8 mouse cellular contexts compared by ENCODE assay signal in the genomic region with DNA sequence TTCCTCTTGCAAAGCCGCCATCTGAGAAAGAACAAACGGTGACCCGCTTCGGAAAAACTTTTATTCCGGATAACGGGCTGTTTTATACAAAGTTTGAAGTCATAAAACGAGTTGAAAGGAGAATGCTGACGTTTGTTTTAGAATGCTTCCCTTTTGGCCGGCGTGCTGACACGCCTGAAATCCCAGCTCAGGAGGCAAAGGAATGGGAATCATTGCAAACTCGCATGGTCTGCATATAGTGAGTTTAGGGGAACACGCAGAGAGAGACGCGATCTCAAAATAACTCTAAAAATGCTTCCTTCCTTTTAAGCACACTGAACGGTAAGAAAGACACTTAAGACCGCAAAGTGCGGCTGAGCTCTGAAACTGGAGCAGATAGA. TPM values are rescaled to one million over a fixed set of nuclear protein-coding genes. Genes with fewer than 3 reads are reported as not detected.
DNase-seq lines count a peak whose midpoint lies in the region; ATAC-seq and TF ChIP-seq lines count a peak whose summit lies in the region.

No protein-coding gene starts in this region.

- peaks cover 9% of the 10 kb centered on the region for H3K4me1 ChIP-seq in heart, embryonic 12.5 days (replicated peaks)
- H3K4me1 ChIP-seq in ES-E14 (ENCODE audit: control insufficient read depth in 2 of 2, insufficient read depth in 2 of 2, low read length in 2 of 2, poor library complexity in 1 of 2), result peaks cover 0 to 4% of the 10 kb centered on the region in 2 experiments; a peak in 2 of 4 replicates
- peaks cover 23% of the 10 kb centered on the region for H3K4me1 ChIP-seq in forebrain, embryonic 13.5 days
- H3K4me1 ChIP-seq in liver, embryonic 11.5 days (replicated peaks; ENCODE audit: control insufficient read depth, insufficient read depth, low read length), result peaks cover 13% of the 10 kb centered on the region; the same call in 1 of the 2 replicates

- DNase-seq in heart, postnatal 10 days, result no peak
- DNase-seq in ES-E14 (ENCODE audit: low read depth, low spot score), result peak; percentile 41
- DNase-seq in liver, embryonic 11.5 days (ENCODE audit: low spot score), result no peak
- DNase-seq in urinary bladder, adult 2 months (ENCODE audit: low spot score), result no peak
- DNase-seq in frontal cortex, postnatal 10 days (ENCODE audit: low spot score in 2 of 2), result no peak
- no peak for DNase-seq in c-Kit-positive CD71-positive TER-119-positive erythroid progenitor cells, embryonic 14.5 days (ENCODE audit: low spot score)

- no peaks in the 10 kb centered on the region for H3K27me3 ChIP-seq in heart, embryonic 12.5 days (replicated peaks)
- no peaks in the 10 kb centered on the region for H3K27me3 ChIP-seq in forebrain, embryonic 13.5 days
- no peaks in the 10 kb centered on the region for H3K27me3 ChIP-seq in liver, embryonic 11.5 days (replicated peaks; ENCODE audit: control insufficient read depth, insufficient read depth, low read length)

- peak overlapping the region; percentile 79 for H3K4me2 ChIP-seq in heart, embryonic 12.5 days
- peak overlapping the region; percentile 90 for H3K4me2 ChIP-seq in forebrain, embryonic 13.5 days
- H3K4me2 ChIP-seq in liver, embryonic 11.5 days, result peak overlapping the region; percentile 77

- H3K9ac ChIP-seq in heart, embryonic 12.5 days, result peak overlapping the region; percentile 97
- H3K9ac ChIP-seq in ES-E14 (ENCODE audit: insufficient read depth, low read depth, low read length, poor library complexity, severe bottlenecking), result peak overlapping the region; percentile 92
- peak overlapping the region; percentile 98 for H3K9ac ChIP-seq in forebrain, embryonic 13.5 days
- peak overlapping the region; percentile 100 for H3K9ac ChIP-seq in liver, embryonic 11.5 days (ENCODE audit: low read depth, low read length)

- H3K4me3 ChIP-seq in heart, embryonic 12.5 days, result peak overlapping the region; percentile 84
- peak overlapping the region; percentile 78 to 91 for H3K4me3 ChIP-seq in ES-E14 (ENCODE audit: insufficient read depth in 1 of 2, low read depth in 1 of 2, low read length in 2 of 2, poor library complexity in 1 of 2, severe bottlenecking in 1 of 2)
- peak overlapping the region; percentile 93 for H3K4me3 ChIP-seq in forebrain, embryonic 13.5 days
- H3K4me3 ChIP-seq in liver, embryonic 11.5 days (ENCODE audit: low read depth, low read length), result peak overlapping the region; percentile 97

- no peaks in the 10 kb centered on the region for H3K9me3 ChIP-seq in heart, embryonic 12.5 days (replicated peaks)
- H3K9me3 ChIP-seq in ES-E14 (ENCODE audit: control insufficient read depth, insufficient read depth, low read depth, low read length), result no peaks in the 10 kb centered on the region
- no peaks in the 10 kb centered on the region for H3K9me3 ChIP-seq in forebrain, embryonic 13.5 days (replicated peaks)
- H3K9me3 ChIP-seq in liver, embryonic 11.5 days (ENCODE audit: control insufficient read depth, low read length), result no peaks in the 10 kb centered on the region

- H3K36me3 ChIP-seq in heart, embryonic 12.5 days, result peaks cover 2% of the 10 kb centered on the region; the same call in 1 of the 2 replicates
- 0 out of 2 replicates have a peak, but pooled peaks cover 4% of the 10 kb centered on the region for H3K36me3 ChIP-seq in ES-E14 (ENCODE audit: control insufficient read depth, insufficient read depth, low read length, poor library complexity, severe bottlenecking)
- H3K36me3 ChIP-seq in forebrain, embryonic 13.5 days (ENCODE audit: poor library complexity, severe bottlenecking), result no peaks in the 10 kb centered on the region
- H3K36me3 ChIP-seq in liver, embryonic 11.5 days (ENCODE audit: control insufficient read depth, insufficient read depth, low read length), result no peaks in the 10 kb centered on the region

- H3K27ac ChIP-seq in heart, embryonic 12.5 days (ENCODE audit: poor library complexity, severe bottlenecking), result peak overlapping the region; percentile 98
- peak overlapping the region; percentile 94 for H3K27ac ChIP-seq in ES-E14 (ENCODE audit: insufficient read depth, low read depth, low read length, poor library complexity, severe bottlenecking)
- peak overlapping the region; percentile 98 for H3K27ac ChIP-seq in forebrain, embryonic 13.5 days
- peak overlapping the region; percentile 98 for H3K27ac ChIP-seq in liver, embryonic 11.5 days (ENCODE audit: low read depth, low read length)

- ATAC-seq in heart, embryonic 12.5 days (ENCODE audit: insufficient number of reproducible peaks, low FRiP score), result no peak
- no peak for ATAC-seq in forebrain, embryonic 13.5 days
- no peak; the same call in 1 of the 2 replicates for ATAC-seq in liver, embryonic 11.5 days (replicated peaks; ENCODE audit: low FRiP score)

- intact Hi-C loops in heart, postnatal 10 days (cut with DNase I), result loop anchor here (1.0 to 5.0 kb wide), 3 partner anchors 79 to 144 kb away; a partner anchor contains a TSS

- in situ Hi-C loops in ES-E14 (cut with MboI; ENCODE audit: low sequenced_read_pairs in 2 of 2, unreplicated experiment in 2 of 2), result no loop called here

- under 1% methylated on average over 18 of the region's 18 CpGs for WGBS in heart, embryonic 12.5 days
- WGBS in forebrain, embryonic 13.5 days, result under 1% methylated on average over 18 of the region's 18 CpGs
- WGBS in liver, embryonic 11.5 days, result 0% methylated on average over 18 of the region's 18 CpGs

TF ChIP-seq in ES-E14, 5 proteins besides CTCF, POLR2A, EP300 and RAD21:
- TF ChIP-seq ZNF384 (IDR thresholded peaks at IDR 0.05; ENCODE audit: low read depth, low read length), result no peak
- TF ChIP-seq MAFK (IDR thresholded peaks at IDR 0.05; ENCODE audit: insufficient read depth, low read depth, low read length), result no peak
- no peak for TF ChIP-seq ZC3H11A (IDR thresholded peaks at IDR 0.05; ENCODE audit: borderline replicate concordance, low read depth, low read length)
- no peak for TF ChIP-seq HCFC1 (IDR thresholded peaks at IDR 0.05; ENCODE audit: borderline replicate concordance, insufficient read depth, low read length)

RNA-seq across cellular contexts. Expression of a gene that starts 0.4 kb away (rescaled TPM):
- 10.3 and 10.7 TPM in 2 replicates for polyA plus RNA-seq in heart, embryonic 12.5 days (2016; fragmentation: Nextera tagmentation; extraction: Ambion mirVana)
- 1 to 10 TPM; 2.7 to 3.6 TPM for total RNA-seq in heart, postnatal 10 days (2021)
- 21.9 and 25.8 TPM in 2 replicates for total RNA-seq in ES-E14 (2012; rRNA removed)
- polyA plus RNA-seq in forebrain, embryonic 13.5 days (2015; fragmentation: Nextera tagmentation; extraction: Ambion mirVana), result 6.2 and 7.6 TPM in 2 replicates
- 15.3 and 15.7 TPM in 2 replicates for polyA plus RNA-seq in liver, embryonic 11.5 days (2014; fragmentation: Nextera tagmentation; extraction: Ambion mirVana)
- 8.7 and 9.4 TPM in 2 replicates for polyA plus RNA-seq in urinary bladder, adult 2 months (2012; rRNA removed)

RNA-seq across cellular contexts. Expression of a gene that starts 0.5 kb away (rescaled TPM):
- polyA plus RNA-seq in heart, embryonic 12.5 days (2016; fragmentation: Nextera tagmentation; extraction: Ambion mirVana), result 132 and 143 TPM in 2 replicates
- total RNA-seq in heart, postnatal 10 days (2021), result 100 to 1,000 TPM; 137 to 148 TPM
- 186 and 206 TPM in 2 replicates for total RNA-seq in ES-E14 (2012; rRNA removed)
- 120 and 170 TPM in 2 replicates for polyA plus RNA-seq in forebrain, embryonic 13.5 days (2015; fragmentation: Nextera tagmentation; extraction: Ambion mirVana)
- polyA plus RNA-seq in liver, embryonic 11.5 days (2014; fragmentation: Nextera tagmentation; extraction: Ambion mirVana), result 133 and 144 TPM in 2 replicates
- polyA plus RNA-seq in urinary bladder, adult 2 months (2012; rRNA removed), result 76.2 and 109 TPM in 2 replicates
